Mouse (Mus musculus) midbrain, postnatal 0 days (tissue): Measurements from ENCODE around the gene Gm6583. TPM values are rescaled to one million over a fixed set of nuclear protein-coding genes. Genes with fewer than 3 reads are reported as not detected.

Source experiments
- ATAC-seq: fragments of 200-750 bp; cut with Nextera tagmentation; 2 replicates; pipeline ENCODE4 v1.8.0; 2017; ENCODE audit warnings: moderate number of reproducible peaks, mild to moderate bottlenecking, moderate TSS enrichment, moderate library complexity; ENCODE audit not compliant: low FRiP score
- DNase-seq: peaks from one replicate; pipeline ENCODE4 v3.0.0-alpha.2; 2015; ENCODE audit warnings: low spot score
- H3K27ac ChIP-seq: fragments of 300-500 bp; sonication (generic); 2 replicates; pipeline ENCODE4 v1.5.1; 2014; ENCODE audit warnings: low read depth, mild to moderate bottlenecking, low read length, mixed read lengths
- H3K27me3 ChIP-seq: fragments of 300-500 bp; sonication (generic); 2 replicates; pipeline ENCODE4 v1.6.1; 2014; ENCODE audit warnings: low read length, control low read depth, mixed read lengths; ENCODE audit not compliant: insufficient read depth
- H3K36me3 ChIP-seq: fragments of 300-500 bp; sonication (generic); 2 replicates; pipeline ENCODE4 v1.6.1; 2014; ENCODE audit warnings: low read length, control low read depth, mixed read lengths; ENCODE audit not compliant: insufficient read depth
- H3K4me1 ChIP-seq: fragments of 300-500 bp; sonication (generic); 2 replicates; pipeline ENCODE4 v1.6.1; 2014; ENCODE audit warnings: mild to moderate bottlenecking, control low read depth, antibody characterized with exemption, low read length, mixed read lengths; ENCODE audit not compliant: insufficient read depth
- H3K4me2 ChIP-seq: fragments of 300-500 bp; sonication (generic); 2 replicates; pipeline ENCODE4 v1.6.1; 2014; ENCODE audit warnings: low read depth, mild to moderate bottlenecking, low read length, mixed read lengths; ENCODE audit not compliant: poor library complexity, severe bottlenecking
- H3K4me3 ChIP-seq: fragments of 300-500 bp; sonication (generic); 2 replicates; pipeline ENCODE4 v1.5.1; 2014; ENCODE audit warnings: low read depth, mild to moderate bottlenecking, low read length, moderate library complexity
- H3K9ac ChIP-seq: fragments of 300-500 bp; sonication (generic); replicated peaks from 2 replicates; pipeline ENCODE4 v1.6.1; 2014; ENCODE audit warnings: mild to moderate bottlenecking, low read length, moderate library complexity, mixed read lengths; ENCODE audit not compliant: poor library complexity, severe bottlenecking
- H3K9me3 ChIP-seq: fragments of 300-500 bp; sonication (generic); 2 replicates; pipeline ENCODE4 v1.6.1; 2016; ENCODE audit warnings: low read length, control low read depth
- CTCF ChIP-seq: IDR thresholded peaks from 2 replicates; pipeline ENCODE4 v1.5.1; 2016; ENCODE audit warnings: antibody characterized with exemption, mild to moderate bottlenecking
- WGBS: fragments of 180-500 bp; shearing (Covaris S2); extraction: QIAGEN DNeasy Blood & Tissue Kit; methylation state at CpG from one replicate; pipeline ENCODE4 v1.1.7; 2014; 5-methylcytosine and 5-hydroxymethylcytosine counted together
- polyA plus RNA-seq: library from polyadenylated mRNA; unstranded; fragments of >200 nt; fragmentation: Nextera tagmentation; extraction: Ambion mirVana; gene quantifications from 2 replicates; pipeline ENCODE4 v1.2.1, GENCODE M21; 2015
- total RNA-seq: library from RNA; depleted of rRNA; stranded (reverse); fragments of >200 nt; gene quantifications from 2 replicates; pipeline ENCODE4 v1.2.3, GENCODE M21; 2014

Gm6583 gene
- total and polyA plus RNA-seq, 2 experiments from 2014 or later: not detected

GRCm38 (mm10) chr5:112384805-112385472 lies 29.1 kb upstream of the Gm6583 start:
- Histone ChIP-seq H3K9ac (no peak overlapping the region), H3K4me2 (no peak overlapping the region), H3K9me3 (no peaks in the 10 kb centered on the region), H3K4me1 (peaks cover 5% of the 10 kb centered on the region; the same call in 1 of the 2 replicates), H3K36me3 (peaks cover 29% of the 10 kb centered on the region), H3K27me3 (no peaks in the 10 kb centered on the region), H3K27ac (no peak overlapping the region), H3K4me3 (no peak overlapping the region)
- no peak for TF ChIP-seq CTCF
- ATAC-seq: no peak
- WGBS: 93% methylated on average over 13 of the region's 13 CpGs
- DNase-seq: no peak

GRCm38 (mm10) chr5:112382641-112383330 lies 27.0 kb upstream of the Gm6583 start:
- H3K9ac ChIP-seq: no peak overlapping the region; the same call in 1 of the 2 replicates
- H3K27ac ChIP-seq: peak overlapping the region; percentile 68
- no peak overlapping the region for H3K4me2 ChIP-seq
- no peaks in the 10 kb centered on the region for H3K9me3 ChIP-seq
- 49% methylated on average over 17 of the region's 17 CpGs for WGBS
- H3K4me3 ChIP-seq: no peak overlapping the region
- TF ChIP-seq CTCF: no peak
- peak; percentile 35 for ATAC-seq
- no peaks in the 10 kb centered on the region; the same call in 1 of the 2 replicates for H3K4me1 ChIP-seq
- no peaks in the 10 kb centered on the region for H3K27me3 ChIP-seq
- H3K36me3 ChIP-seq: peaks cover 42% of the 10 kb centered on the region
- DNase-seq: peak; percentile 70

GRCm38 (mm10) chr5:112382042-112382441 lies 26.2 kb upstream of the Gm6583 start:
- ATAC-seq: no peak
- peak; percentile 34; the same call in 1 of the 2 replicates for TF ChIP-seq CTCF
- Histone ChIP-seq H3K4me1 (no peaks in the 10 kb centered on the region; the same call in 1 of the 2 replicates), H3K36me3 (peaks cover 45% of the 10 kb centered on the region), H3K9me3 (no peaks in the 10 kb centered on the region), H3K4me3 (no peak overlapping the region), H3K4me2 (no peak overlapping the region), H3K27ac (peak overlapping the region; percentile 68), H3K9ac (no peak overlapping the region), H3K27me3 (no peaks in the 10 kb centered on the region)
- WGBS: 52% methylated on average over 9 of the region's 9 CpGs
- peak; percentile 29 for DNase-seq

DNA sequence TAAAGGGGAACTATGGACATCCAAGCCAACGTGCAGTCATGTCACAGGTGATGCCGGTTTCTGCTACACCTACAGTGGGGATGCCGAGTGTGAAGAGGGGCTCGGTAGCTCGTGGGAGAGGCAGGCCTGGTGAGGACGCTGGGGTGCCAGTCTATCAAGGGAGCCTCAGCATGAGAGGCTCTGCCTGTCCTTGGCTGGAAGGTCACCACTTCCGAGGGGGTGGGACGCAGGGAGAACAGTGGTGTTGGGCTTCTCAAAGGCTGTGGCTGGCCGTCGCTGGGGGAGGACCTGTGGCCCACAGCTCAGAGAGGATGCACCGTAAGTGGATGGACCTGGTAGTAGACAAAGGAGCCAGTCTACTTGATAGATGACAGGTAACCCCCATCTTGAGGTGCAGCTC lies 25.3 kb upstream of the Gm6583 start:
- H3K9me3 ChIP-seq: no peaks in the 10 kb centered on the region
- H3K4me1 ChIP-seq: no peaks in the 10 kb centered on the region; the same call in 1 of the 2 replicates
- no peak for DNase-seq
- ATAC-seq: no peak
- no peak overlapping the region for H3K9ac ChIP-seq
- 0 out of 2 replicates have a peak overlapping the region, but pooled peaks have one; percentile 68 for H3K27ac ChIP-seq
- 93% methylated on average over 11 of the region's 11 CpGs for WGBS
- peaks cover 38% of the 10 kb centered on the region for H3K36me3 ChIP-seq
- no peak for TF ChIP-seq CTCF
- no peak overlapping the region for H3K4me2 ChIP-seq
- no peaks in the 10 kb centered on the region for H3K27me3 ChIP-seq
- H3K4me3 ChIP-seq: no peak overlapping the region

GRCm38 (mm10) chr5:112378716-112379115 lies 22.9 kb upstream of the Gm6583 start:
- no peak overlapping the region for H3K27ac ChIP-seq
- H3K27me3 ChIP-seq: no peaks in the 10 kb centered on the region
- no peak for ATAC-seq
- H3K36me3 ChIP-seq: peaks cover 28% of the 10 kb centered on the region
- no peak overlapping the region for H3K4me2 ChIP-seq
- no peak overlapping the region for H3K4me3 ChIP-seq
- no peaks in the 10 kb centered on the region; the same call in 1 of the 2 replicates for H3K4me1 ChIP-seq
- DNase-seq: no peak
- TF ChIP-seq CTCF: no peak
- H3K9me3 ChIP-seq: no peaks in the 10 kb centered on the region
- 87% methylated on average over 6 of the region's 6 CpGs for whole genome bisulfite sequencing
- H3K9ac ChIP-seq: no peak overlapping the region

DNA sequence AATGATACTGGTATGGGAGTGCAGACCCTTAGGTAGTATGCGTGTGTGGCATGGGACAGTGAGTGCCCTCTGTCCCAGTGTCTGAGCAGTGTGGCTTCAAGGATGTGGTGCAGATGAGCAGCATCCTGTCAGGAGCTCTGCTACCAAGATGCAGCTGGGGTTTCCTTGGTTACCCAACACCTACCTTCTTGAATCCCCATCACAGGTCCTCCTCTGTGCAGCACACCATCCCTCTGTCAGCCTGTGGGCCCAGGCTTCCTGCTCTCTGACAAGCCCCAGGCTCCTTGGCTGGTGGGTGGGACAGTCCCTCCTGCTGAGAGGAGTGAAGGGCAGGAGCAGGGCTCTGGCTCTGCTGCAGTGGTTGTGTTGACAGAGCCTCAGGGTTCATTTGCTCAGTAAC lies 21.5 kb upstream of the Gm6583 start:
- Histone ChIP-seq H3K27me3 (no peaks in the 10 kb centered on the region), H3K27ac (no peak overlapping the region), H3K9me3 (no peaks in the 10 kb centered on the region), H3K9ac (0 out of 2 replicates have a peak overlapping the region, but pooled peaks have one; percentile 19), H3K4me1 (peaks cover 9% of the 10 kb centered on the region), H3K4me2 (no peak overlapping the region), H3K36me3 (peaks cover 28% of the 10 kb centered on the region), H3K4me3 (no peak overlapping the region)
- WGBS: 100% methylated on average over 1 of the region's 1 CpGs
- ATAC-seq (no peak), DNase-seq (no peak)
- TF ChIP-seq CTCF: no peak
